Mouse (Mus musculus) bone marrow, adult 2 months (tissue): ENCODE data around the gene Spata48.

Experiments used
- CTCF ChIP-seq: fragments of 200-500 bp; IDR thresholded peaks from 2 replicates; pipeline ENCODE4 v1.5.1; 2011; ENCODE audit warnings: low read length, control low read depth; ENCODE audit not compliant: control insufficient read depth, insufficient read depth
- POLR2A ChIP-seq: fragments of 200-500 bp; IDR thresholded peaks from 2 replicates; pipeline ENCODE4 v1.6.1; 2011; ENCODE audit warnings: low read depth, mild to moderate bottlenecking, control low read depth, low read length, borderline replicate concordance; ENCODE audit not compliant: control insufficient read depth

GRCm38 (mm10) chr11:11513008-11513799, 51.3 kb downstream of the Spata48 start:
- no peak for TF ChIP-seq CTCF
- TF ChIP-seq POLR2A: no peak
